Mouse (Mus musculus): Measurements from ENCODE around the gene Xlr3a.
"Not testable (repeated sequence)": the region's sequence is repeated elsewhere in the genome, so short reads cannot be mapped to it uniquely, and the experiment has no call there.

DNA sequence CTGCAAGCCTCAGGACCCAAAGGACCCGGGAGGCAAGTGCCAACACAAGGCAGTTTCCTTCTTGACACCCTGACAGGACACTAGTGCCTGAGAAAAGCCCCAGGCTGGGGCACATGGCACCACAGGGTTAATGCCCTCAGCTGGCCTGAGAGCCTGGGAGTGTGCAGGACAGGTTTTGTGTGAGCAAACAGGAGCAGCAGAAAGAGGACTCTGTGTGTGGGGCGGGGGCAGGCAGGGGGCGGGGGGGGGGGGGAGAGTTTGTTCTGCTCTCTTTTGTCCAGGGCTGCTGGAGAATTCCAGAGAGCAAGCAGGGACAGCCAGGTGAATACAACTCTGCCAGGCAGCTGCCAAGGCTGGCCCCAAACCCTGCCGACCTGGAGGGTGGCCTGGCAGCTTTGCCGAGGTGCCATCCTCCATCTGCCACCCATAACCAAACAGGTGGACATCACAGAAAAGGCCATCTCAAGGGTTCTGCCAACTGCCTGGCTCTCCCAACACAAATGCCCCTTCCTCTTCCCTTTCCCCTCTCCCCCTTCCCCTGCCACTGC, 30.1 kb downstream of the Xlr3a start:
- not testable (repeated sequence) for TF ChIP-seq CTCF, EP300 (IDR thresholded peaks at IDR 0.05; ENCODE audit: low read depth)

Data from liver, embryonic 14.5 days (tissue).